Mouse (Mus musculus) cerebellum, adult 11-12 months (tissue): ENCODE results near the gene Gm26938.

ENCODE experiments used
- DNase-seq: peaks from one replicate; pipeline ENCODE4 v3.0.0; 2022

The Gm26938 gene

GRCm38 (mm10) chr5:139792966-139793337 is 33.3 kb downstream of the Gm26938 start:
- no peak for DNase-seq

DNA sequence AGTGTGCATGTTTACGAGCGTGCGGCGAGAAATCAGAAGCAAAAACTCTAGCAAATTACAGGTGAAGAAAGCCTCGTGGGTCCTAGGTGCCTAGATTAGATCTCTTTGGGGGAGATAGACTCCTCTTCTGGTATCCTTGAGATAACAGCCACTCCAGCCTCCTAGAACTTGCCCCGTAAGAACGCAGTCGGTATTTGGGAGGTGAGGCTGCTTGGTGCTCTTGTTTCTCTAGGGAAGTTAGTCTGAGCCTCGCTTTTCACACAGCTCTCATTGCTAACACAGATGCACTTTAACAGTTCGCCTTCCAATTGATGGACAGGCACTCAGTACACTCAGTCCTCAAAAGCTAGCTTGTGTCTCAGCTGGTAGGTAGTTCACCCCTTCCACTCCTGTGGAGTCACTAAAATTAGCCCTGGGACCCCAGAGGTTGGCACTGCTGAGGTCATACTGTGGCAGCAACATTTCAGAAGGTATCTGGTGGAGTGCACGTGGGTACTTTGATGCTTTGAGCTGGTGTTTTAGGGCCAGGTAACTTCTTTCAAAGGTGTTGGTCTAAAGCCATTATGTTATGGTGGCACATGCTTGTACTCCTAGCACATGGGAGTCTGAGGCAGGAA is 33.9 kb downstream of the Gm26938 start:
- DNase-seq = no peak

DNA sequence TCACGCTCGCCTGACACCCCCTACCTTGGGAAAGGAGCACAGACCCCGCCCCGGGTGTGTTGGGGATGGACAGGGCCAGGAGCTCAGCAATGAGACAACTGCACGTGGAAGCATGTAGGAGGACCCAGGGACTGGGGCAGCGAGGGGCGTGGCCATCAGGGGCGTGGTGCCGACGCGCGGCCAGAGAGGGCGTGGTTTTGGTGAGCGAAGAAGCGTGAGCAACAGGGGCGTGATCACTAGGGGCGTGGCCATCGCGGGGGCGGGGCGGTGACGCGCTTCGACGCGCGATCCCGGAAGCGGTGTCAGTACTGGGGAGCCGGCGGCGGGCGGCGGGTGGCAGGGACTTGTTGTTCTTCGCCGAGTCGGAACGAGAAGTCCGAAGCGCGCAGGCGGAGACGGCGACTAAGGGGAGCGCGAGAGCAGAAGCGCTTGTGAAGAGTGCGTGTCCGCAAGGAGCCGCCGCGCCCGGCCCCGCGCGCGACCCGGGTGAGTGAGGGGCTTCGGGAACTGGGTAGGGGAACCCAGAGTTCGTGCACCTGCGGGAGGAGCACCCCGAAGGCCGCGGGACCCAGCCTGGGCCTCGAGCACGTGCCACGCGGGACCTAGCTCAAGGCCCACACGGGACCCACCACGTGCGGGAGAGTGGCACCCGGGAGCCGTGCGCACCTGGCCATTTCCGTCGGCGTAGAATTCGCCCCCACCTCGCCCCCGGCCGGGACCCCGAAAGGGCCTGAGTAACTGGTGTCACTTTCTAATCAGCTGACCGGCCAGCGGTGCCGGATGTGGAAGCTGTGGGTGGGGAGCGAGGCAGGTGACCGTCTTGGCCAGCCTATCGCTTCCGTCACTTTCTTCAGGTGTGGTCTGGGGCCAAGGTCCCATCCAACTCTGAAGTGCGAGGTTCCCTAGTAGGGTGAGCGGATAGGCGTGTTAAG is 34.7 kb downstream of the Gm26938 start, which contains the start of gene Mafk:
Gene Mafk, plus strand, starts transcription at position 287 of the 932 bp plus-strand sequence.
- peak; percentile 83 for DNase-seq

GRCm38 (mm10) chr5:139789466-139789865 is 36.7 kb downstream of the Gm26938 start:
- no peak for DNase-seq

- no peak for DNase-seq
Measured at GRCm38 (mm10) chr5:139781406-139781805, 44.8 kb downstream of the Gm26938 start.

DNA sequence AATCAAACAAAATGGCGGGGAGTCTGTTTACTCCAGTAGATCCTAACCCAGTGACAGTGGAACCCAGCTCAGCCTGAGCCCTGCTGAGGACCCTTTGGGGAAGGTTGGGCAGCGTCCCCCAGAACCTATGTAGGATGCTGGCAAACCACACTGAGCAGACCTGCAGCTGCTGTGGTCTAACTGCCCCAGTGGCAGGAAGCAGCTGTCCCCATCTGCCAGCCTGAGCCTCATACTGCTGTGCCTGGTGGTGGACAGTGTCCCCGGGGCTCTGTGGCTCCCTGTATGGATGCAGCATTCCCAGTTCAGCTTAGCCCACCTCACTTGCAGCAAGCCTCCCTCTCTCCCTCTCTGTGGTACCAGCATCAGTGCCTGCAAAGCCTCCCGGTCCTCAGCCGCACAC is 49.2 kb downstream of the Gm26938 start:
- DNase-seq = no peak

DNA sequence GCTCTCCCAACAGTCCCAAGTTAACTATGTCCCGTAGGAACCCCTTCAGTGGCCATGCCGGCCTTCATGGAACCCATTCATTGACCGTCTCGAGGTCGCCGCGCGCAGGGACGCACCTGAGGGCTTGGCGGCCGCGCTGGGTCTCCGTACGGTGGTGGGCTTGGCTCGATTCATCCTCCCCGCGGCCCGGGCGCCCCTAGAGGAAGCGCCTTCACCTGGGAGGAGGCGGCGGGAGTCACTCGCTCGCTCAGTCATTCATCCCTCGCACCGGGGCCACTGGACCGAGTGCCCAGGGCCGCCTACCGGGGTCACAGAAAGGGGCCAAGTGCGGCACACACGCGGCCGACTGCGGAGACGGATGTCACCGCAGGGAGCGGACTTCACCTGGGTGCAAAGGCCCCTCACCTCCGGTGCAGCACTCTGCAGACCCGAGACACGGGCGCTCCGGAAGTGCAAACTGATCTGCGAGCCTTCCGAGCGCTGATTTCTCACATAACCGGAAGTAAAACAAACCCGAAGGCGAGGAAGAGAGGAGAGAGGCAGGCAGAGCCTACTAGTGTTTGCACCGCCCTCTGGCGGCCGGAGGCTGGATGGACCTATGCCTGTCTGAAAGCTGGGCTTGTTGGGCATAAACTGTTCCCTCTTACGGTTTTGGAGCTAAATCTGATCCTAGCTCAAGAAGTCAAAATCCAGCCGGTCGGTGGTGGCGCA is 50.8 kb downstream of the Gm26938 start, which contains the start of gene Ints1:
Gene Ints1, minus strand, starts transcription at position 459 of the 711 bp plus-strand sequence.
- peak; percentile 94 for DNase-seq

DNA sequence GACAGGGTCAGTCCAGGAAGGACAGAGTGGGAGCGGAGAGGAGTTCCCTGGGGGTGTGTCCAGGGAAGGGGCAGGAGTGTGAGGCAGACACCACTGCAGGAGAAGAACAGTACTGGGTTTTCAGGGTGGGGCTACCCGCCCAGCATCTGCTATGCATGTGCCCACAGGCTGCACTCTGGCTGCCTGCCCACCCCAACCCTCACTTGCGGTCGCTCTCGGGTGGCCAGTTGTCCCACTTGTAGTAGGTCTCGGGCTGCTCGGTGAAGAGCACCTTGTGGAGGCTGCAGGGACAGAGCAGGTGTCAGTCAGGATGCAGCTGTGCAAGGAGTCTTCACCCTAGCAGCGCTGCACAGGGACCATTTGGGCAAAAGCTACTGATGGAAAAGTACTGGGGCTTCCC is 58.0 kb downstream of the Gm26938 start:
- DNase-seq = no peak

GRCm38 (mm10) chr5:139764296-139764695 is 61.9 kb downstream of the Gm26938 start:
- DNase-seq = no peak

- DNase-seq = no peak
Measured at GRCm38 (mm10) chr5:139758096-139758495, 68.1 kb downstream of the Gm26938 start.
